Mouse (Mus musculus): ENCODE results near the gene Prn. TPM values are rescaled to one million over a fixed set of nuclear protein-coding genes. Genes with fewer than 3 reads are reported as not detected.

Gene Prn
- polyA plus RNA-seq (2012; fragmentation: generic; extraction: Trizol), result 0.10 TPM

- Histone ChIP-seq H3ac (ENCODE audit: control insufficient read depth, insufficient read length) (peak within 1 kb of the TSS; percentile 13), H3K27me3 (ENCODE audit: control insufficient read depth, insufficient read depth, insufficient read length) (no peaks in the 10 kb centered on the region), H3K79me2 (ENCODE audit: control insufficient read depth, insufficient read depth) (peaks cover 46% of the 10 kb centered on the region), H3K36me3 (ENCODE audit: control insufficient read depth, insufficient read depth) (peaks cover 9% of the 10 kb centered on the region), H3K4me3 (peak within 1 kb of the TSS; percentile 59), H3K4me2 (ENCODE audit: low read depth) (peak within 1 kb of the TSS; percentile 86)
- TF ChIP-seq POLR2AphosphoS2 (IDR thresholded peaks at IDR 0.05; ENCODE audit: insufficient read length, low read depth) (peak; percentile 99), MYOD1 (IDR thresholded peaks at IDR 0.05; ENCODE audit: control insufficient read depth in 1 of 3, insufficient read length in 2 of 3, low read depth in 2 of 3) (peak in 1 of 3 experiments; percentile 33), USF1 (IDR thresholded peaks at IDR 0.05; ENCODE audit: low read depth) (no peak), TCF3 (IDR thresholded peaks at IDR 0.05; ENCODE audit: insufficient read length, low read depth) (no peak), CEBPB (IDR thresholded peaks at IDR 0.05; ENCODE audit: insufficient read depth, poor library complexity, severe bottlenecking) (no peak), MAX (IDR thresholded peaks at IDR 0.05; ENCODE audit: low read depth) (no peak), POLR2A (IDR thresholded peaks at IDR 0.05; ENCODE audit: insufficient read length, low read depth) (peak; percentile 99), REST (IDR thresholded peaks at IDR 0.05; ENCODE audit: insufficient read depth, insufficient read length) (no peak), SRF (IDR thresholded peaks at IDR 0.05; ENCODE audit: control insufficient read depth, insufficient read length, low read depth) (no peak), TCF12 (IDR thresholded peaks at IDR 0.05; ENCODE audit: insufficient read depth, poor library complexity, severe bottlenecking) (no peak), MYOG (IDR thresholded peaks at IDR 0.05; ENCODE audit: control insufficient read depth in 1 of 3, insufficient read depth in 1 of 3, insufficient read length in 2 of 3, low read depth in 2 of 3) (peak in 1 of 3 experiments; percentile 25), E2F4 (IDR thresholded peaks at IDR 0.05; ENCODE audit: insufficient read depth) (no peak)
These were observed at the start of gene Prn, which contains the start of gene Prnp for GRCm38 (mm10) chr2:131909683-131910572. TSS of gene Prn (plus strand) at chr2:131909957. TSS of gene Prnp (plus strand) at chr2:131909928.

GRCm38 (mm10) chr2:131862617-131863275 is 47.0 kb upstream of the Prn start:
- no peaks in the 10 kb centered on the region for H3K79me2 ChIP-seq (ENCODE audit: control insufficient read depth, insufficient read depth)
- no peaks in the 10 kb centered on the region for H3K27me3 ChIP-seq (ENCODE audit: control insufficient read depth, insufficient read depth, insufficient read length)
- H3K4me3 ChIP-seq, result no peak overlapping the region
- TF ChIP-seq POLR2AphosphoS2 (IDR thresholded peaks at IDR 0.05; ENCODE audit: insufficient read length, low read depth) (no peak), CEBPB (IDR thresholded peaks at IDR 0.05; ENCODE audit: insufficient read depth, poor library complexity, severe bottlenecking) (no peak), MYOD1 (IDR thresholded peaks at IDR 0.05; ENCODE audit: control insufficient read depth in 1 of 3, insufficient read length in 2 of 3, low read depth in 2 of 3) (no peak), MYOG (IDR thresholded peaks at IDR 0.05; ENCODE audit: control insufficient read depth in 1 of 3, insufficient read depth in 1 of 3, insufficient read length in 2 of 3, low read depth in 2 of 3) (no peak), TCF3 (IDR thresholded peaks at IDR 0.05; ENCODE audit: insufficient read length, low read depth) (no peak), E2F4 (IDR thresholded peaks at IDR 0.05; ENCODE audit: insufficient read depth) (no peak), TCF12 (IDR thresholded peaks at IDR 0.05; ENCODE audit: insufficient read depth, poor library complexity, severe bottlenecking) (no peak), REST (IDR thresholded peaks at IDR 0.05; ENCODE audit: insufficient read depth, insufficient read length) (no peak), USF1 (IDR thresholded peaks at IDR 0.05; ENCODE audit: low read depth) (no peak), MAX (IDR thresholded peaks at IDR 0.05; ENCODE audit: low read depth) (no peak), POLR2A (IDR thresholded peaks at IDR 0.05; ENCODE audit: insufficient read length, low read depth) (no peak), SRF (IDR thresholded peaks at IDR 0.05; ENCODE audit: control insufficient read depth, insufficient read length, low read depth) (no peak)
- no peak overlapping the region for H3ac ChIP-seq (ENCODE audit: control insufficient read depth, insufficient read length)
- no peaks in the 10 kb centered on the region for H3K36me3 ChIP-seq (ENCODE audit: control insufficient read depth, insufficient read depth)
- H3K4me2 ChIP-seq (ENCODE audit: low read depth), result no peak overlapping the region

- Histone ChIP-seq H3K4me2 (ENCODE audit: low read depth) (no peak overlapping the region), H3K27me3 (ENCODE audit: control insufficient read depth, insufficient read depth, insufficient read length) (no peaks in the 10 kb centered on the region), H3K4me3 (no peak overlapping the region), H3ac (ENCODE audit: control insufficient read depth, insufficient read length) (no peak overlapping the region), H3K79me2 (ENCODE audit: control insufficient read depth, insufficient read depth) (no peaks in the 10 kb centered on the region), H3K36me3 (ENCODE audit: control insufficient read depth, insufficient read depth) (no peaks in the 10 kb centered on the region)
- no peak for TF ChIP-seq TCF3 (IDR thresholded peaks at IDR 0.05; ENCODE audit: insufficient read length, low read depth)
- no peak for TF ChIP-seq REST (IDR thresholded peaks at IDR 0.05; ENCODE audit: insufficient read depth, insufficient read length)
- no peak for TF ChIP-seq E2F4 (IDR thresholded peaks at IDR 0.05; ENCODE audit: insufficient read depth)
- TF ChIP-seq MYOG (IDR thresholded peaks at IDR 0.05; ENCODE audit: control insufficient read depth in 1 of 3, insufficient read depth in 1 of 3, insufficient read length in 2 of 3, low read depth in 2 of 3), result no peak
- TF ChIP-seq USF1 (IDR thresholded peaks at IDR 0.05; ENCODE audit: low read depth), result no peak
- TF ChIP-seq TCF12 (IDR thresholded peaks at IDR 0.05; ENCODE audit: insufficient read depth, poor library complexity, severe bottlenecking), result no peak
- no peak for TF ChIP-seq SRF (IDR thresholded peaks at IDR 0.05; ENCODE audit: control insufficient read depth, insufficient read length, low read depth)
- no peak for TF ChIP-seq CEBPB (IDR thresholded peaks at IDR 0.05; ENCODE audit: insufficient read depth, poor library complexity, severe bottlenecking)
These were observed 46.3 kb upstream of the Prn start for GRCm38 (mm10) chr2:131863472-131863871.

GRCm38 (mm10) chr2:131864262-131864796 is 45.4 kb upstream of the Prn start:
- Histone ChIP-seq H3K79me2 (ENCODE audit: control insufficient read depth, insufficient read depth) (no peaks in the 10 kb centered on the region), H3K36me3 (ENCODE audit: control insufficient read depth, insufficient read depth) (no peaks in the 10 kb centered on the region), H3K4me2 (ENCODE audit: low read depth) (no peak overlapping the region), H3ac (ENCODE audit: control insufficient read depth, insufficient read length) (no peak overlapping the region), H3K4me3 (no peak overlapping the region), H3K27me3 (ENCODE audit: control insufficient read depth, insufficient read depth, insufficient read length) (no peaks in the 10 kb centered on the region)
- TF ChIP-seq POLR2A (IDR thresholded peaks at IDR 0.05; ENCODE audit: insufficient read length, low read depth) (no peak), E2F4 (IDR thresholded peaks at IDR 0.05; ENCODE audit: insufficient read depth) (no peak), TCF3 (IDR thresholded peaks at IDR 0.05; ENCODE audit: insufficient read length, low read depth) (no peak), MYOD1 (IDR thresholded peaks at IDR 0.05; ENCODE audit: control insufficient read depth in 1 of 3, insufficient read length in 2 of 3, low read depth in 2 of 3) (peak in 2 of 3 experiments; percentile 50 to 58), MAX (IDR thresholded peaks at IDR 0.05; ENCODE audit: low read depth) (no peak), TCF12 (IDR thresholded peaks at IDR 0.05; ENCODE audit: insufficient read depth, poor library complexity, severe bottlenecking) (no peak), USF1 (IDR thresholded peaks at IDR 0.05; ENCODE audit: low read depth) (no peak), REST (IDR thresholded peaks at IDR 0.05; ENCODE audit: insufficient read depth, insufficient read length) (no peak), POLR2AphosphoS2 (IDR thresholded peaks at IDR 0.05; ENCODE audit: insufficient read length, low read depth) (no peak), MYOG (IDR thresholded peaks at IDR 0.05; ENCODE audit: control insufficient read depth in 1 of 3, insufficient read depth in 1 of 3, insufficient read length in 2 of 3, low read depth in 2 of 3) (peak in 2 of 3 experiments; percentile 47 to 53), SRF (IDR thresholded peaks at IDR 0.05; ENCODE audit: control insufficient read depth, insufficient read length, low read depth) (no peak), CEBPB (IDR thresholded peaks at IDR 0.05; ENCODE audit: insufficient read depth, poor library complexity, severe bottlenecking) (no peak)
